Mouse (Mus musculus) gonadal fat pad, adult 2 months (tissue): ENCODE measurements around the gene Psma7. TPM values are rescaled to one million over a fixed set of nuclear protein-coding genes. Genes with fewer than 3 reads are reported as not detected.
A peak's percentile ranks its signal among the peaks of the same experiment; 100 is the strongest.

ENCODE experiments used
- DNase-seq: peaks from one replicate; pipeline ENCODE4 v3.0.0-alpha.2; 2012; ENCODE audit warnings: low read depth
- polyA plus RNA-seq: library from polyadenylated mRNA; depleted of rRNA; stranded (reverse); fragments of >200 nt; gene quantifications from 2 replicates; pipeline ENCODE4 v1.2.3, GENCODE M21; 2012; rRNA removed

Gene Psma7
- 231 and 271 TPM in 2 replicates for polyA plus RNA-seq

DNA sequence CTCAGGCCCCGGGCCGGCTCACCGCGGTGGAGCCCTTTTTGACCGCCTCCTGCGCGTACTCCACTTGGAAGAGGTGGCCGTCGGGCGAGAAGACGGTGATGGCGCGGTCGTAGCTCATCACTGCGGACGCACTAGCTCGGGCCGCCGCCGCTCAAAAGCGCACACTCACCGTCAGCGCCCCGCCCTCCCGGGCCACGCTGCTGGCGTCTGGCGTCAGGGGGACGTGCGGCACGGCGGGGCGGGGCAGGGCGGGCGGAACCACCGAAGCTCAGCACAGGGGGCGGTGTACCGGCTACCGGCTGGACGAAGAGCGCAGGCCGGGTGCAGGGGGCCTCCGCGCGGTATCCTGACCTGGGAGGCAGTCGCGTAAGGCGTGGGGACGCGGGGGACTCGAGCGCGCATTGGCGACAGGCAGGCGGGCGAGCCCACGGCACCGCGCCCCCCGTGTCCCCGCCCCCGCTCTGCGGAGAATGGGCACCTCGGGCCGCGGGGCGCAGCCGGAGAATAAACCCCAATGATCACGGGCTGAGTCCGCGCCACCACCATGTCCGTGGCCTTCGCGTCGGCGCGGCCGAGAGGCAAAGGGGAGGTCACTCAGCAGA lies at the start of gene Psma7, which contains the start of gene Ss18l1:
Gene Psma7, minus strand, starts transcription at position 178 of the 602 bp plus-strand sequence.
Gene Ss18l1, plus strand, starts transcription at position 254 of the 602 bp plus-strand sequence.
- DNase-seq: no peak

DNA sequence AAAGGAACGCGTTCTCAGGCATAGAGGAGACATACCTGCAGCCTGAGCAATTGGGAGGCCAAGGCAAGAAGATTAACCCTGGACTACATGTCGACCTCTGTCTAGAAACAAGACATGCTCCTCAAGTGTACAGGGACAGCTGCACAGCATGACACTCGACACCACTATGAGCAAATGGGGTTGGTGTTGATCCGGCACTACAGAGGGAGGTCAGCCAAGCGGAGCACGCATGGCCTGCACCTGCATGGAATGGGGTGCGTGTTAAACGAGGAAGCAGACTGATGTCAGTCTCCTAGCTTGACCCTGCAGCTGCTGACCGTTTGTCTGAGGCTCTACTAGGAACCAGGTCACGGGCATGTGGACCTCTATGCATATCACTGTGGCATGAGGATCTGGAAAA lies 48.1 kb upstream of the Psma7 start:
- DNase-seq: no peak

DNA sequence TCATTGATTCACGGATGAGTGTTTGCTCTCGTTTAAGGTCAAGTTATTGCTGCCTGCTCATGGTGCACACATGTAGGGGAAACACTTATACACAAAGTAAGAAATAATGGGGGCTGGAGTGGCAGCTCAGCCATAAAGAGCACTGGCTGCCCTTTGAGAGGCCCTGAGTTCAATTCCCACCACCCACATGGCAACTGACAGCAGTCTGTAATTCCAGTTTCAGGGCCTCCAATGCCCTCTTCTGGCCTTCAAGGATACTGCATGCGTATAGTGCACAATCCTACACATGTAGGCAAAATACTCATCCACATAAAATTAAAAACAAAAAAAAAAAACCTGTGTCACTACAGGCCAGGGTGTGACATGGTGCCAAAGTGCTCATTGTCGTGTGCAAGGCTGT lies 45.2 kb upstream of the Psma7 start:
- DNase-seq: no peak

DNA sequence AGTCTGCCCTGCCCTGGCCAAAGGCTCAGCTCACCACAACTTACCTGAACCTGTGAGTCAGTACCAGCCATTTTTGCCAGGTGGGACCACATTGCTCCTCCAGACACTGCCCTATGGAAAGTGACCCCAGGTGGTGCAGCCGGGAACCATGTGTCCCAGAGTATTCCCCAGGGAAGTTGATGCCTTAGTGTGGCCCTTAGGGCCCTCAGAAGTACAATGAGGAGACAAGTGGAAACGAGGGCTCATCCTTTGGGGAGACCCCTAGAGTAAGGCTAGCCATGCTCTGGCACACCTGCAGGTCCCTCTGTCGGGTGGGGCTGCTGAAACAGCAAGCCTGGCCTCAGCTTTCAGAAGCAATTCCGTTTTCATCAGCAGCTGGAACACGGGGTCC lies 44.4 kb upstream of the Psma7 start:
- no peak for DNase-seq

DNA sequence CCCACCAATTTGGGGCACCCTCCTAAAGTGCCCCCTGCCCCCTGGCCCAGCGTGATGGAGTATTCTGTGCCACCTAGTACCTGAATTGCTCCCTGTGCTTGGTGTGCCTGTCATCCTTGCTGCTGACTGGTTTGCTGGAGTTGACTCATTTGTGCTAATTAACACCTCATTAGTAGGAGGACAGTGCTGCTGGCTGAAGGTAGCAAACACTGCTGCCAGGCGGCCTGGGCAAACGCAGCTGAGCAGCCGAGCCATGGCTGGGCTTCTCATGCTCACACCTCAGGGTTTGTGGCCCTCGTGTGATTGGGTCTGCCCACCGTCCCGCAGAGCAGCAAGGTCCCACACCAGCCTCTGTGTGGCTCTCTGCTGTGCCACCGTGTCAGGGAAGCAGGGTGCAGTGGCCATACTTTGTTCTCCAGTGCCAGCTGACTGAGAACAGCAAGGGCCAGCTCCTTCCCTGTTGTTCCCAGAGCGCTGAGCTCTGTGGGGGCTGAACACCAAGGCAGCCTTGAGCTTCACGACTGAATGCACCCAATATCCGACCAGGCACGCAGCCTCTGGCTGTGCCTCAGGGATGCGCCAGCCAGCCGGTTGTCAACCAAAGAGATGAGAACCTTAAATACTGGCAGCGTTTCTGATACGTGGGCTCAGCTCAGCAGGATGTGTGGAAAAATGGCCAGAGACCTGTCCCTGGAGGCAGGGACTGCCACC lies 43.8 kb upstream of the Psma7 start:
- DNase-seq: no peak

DNA sequence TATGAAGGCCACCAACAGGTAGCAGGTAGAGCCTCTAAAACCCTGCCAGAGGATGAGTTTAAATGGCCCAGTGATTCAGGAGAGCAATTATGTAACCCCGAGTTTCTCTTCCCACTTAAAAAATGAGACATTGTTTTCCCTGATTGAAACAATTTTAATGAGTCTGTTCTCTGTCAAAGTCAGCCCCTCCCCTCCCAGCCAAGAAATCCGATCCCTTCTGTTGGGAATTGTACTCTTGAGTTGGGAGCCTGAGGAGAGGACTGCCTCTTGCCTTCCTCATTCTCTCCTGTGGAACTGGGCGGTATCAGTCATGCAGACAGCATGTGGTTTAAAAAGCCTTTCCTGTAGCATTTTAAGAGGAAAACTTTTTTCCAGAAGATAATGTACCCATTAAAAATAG lies 42.3 kb upstream of the Psma7 start:
- DNase-seq: no peak

DNA sequence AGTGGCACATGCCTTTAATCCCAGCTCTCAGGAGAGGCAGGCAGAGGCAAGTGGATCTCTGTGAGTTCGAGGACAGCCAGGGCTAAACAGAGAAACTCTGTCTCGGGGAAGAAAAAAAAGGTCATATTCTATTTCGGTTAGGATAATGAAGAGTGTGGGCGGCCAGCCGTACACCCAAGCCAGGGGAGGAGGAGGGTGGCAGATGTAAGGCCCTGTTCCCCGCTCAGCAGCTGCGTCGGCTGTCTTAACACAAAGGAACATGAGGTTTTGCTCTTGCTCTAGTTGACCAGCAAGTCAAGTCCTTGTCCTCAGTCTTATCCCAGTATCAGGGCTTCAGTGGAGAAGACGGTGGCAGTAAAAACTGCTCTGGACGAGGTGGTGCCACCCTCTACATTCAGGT lies 40.8 kb upstream of the Psma7 start:
- DNase-seq: no peak

DNA sequence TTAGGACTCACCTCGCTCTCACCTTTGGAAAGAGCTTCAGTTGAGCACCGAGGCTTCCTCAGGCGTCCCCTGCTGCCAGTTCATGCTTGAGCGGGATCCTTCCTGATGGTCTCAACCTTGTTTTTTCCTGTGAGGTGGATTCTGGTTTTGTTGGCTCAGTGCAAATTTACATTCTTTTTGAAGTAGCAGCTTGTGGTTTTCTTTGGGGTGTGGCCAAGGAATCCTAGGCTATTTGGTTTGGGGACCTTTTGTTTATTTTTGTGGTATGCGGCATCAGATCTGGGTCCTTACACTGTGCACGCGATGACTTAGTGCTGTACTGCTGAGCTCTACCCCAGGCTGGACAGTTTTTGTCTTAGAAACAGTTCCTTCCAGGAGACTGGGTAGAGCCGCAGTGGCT lies 38.4 kb upstream of the Psma7 start:
- DNase-seq: no peak

DNA sequence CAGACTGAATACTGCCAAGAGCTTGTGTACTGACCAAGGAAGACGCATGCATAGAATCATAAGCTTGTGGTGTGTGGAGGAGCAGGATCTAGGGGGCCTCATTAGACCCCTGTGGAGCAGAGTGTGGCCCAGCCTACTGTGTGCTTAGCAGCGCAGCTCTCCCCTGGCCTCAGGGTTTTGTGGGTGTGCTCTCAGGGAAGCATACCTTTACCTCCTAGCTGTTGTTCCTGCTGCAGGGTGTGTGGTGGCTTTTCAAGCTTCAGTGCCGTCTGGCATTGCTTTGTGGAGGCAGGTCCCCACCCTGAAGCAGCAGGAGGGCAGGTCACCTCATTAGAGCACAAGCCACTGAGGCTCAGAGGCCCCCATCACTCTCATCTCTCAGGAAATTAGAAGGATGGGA lies 35.4 kb upstream of the Psma7 start:
- DNase-seq: no peak

DNA sequence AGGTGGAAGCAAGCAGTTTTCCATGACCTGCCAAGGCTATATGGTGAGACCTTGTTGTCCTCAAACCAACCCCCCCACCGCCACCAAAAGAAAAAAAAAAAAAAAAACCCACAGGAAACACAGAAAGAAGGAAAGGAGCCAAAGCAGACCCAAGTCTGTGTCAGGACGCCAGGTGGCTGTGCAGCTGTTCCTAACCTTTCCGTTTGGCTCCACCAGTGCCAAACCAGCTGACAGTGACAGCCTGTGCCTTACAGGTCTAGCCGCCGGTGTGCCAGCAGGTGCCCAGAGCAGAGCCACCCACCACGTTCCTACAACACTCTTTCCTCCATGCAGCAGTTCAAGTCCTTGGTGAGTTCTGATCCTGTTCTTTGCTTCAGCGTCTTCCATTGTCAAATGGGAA lies 30.7 kb upstream of the Psma7 start:
- DNase-seq: no peak

DNA sequence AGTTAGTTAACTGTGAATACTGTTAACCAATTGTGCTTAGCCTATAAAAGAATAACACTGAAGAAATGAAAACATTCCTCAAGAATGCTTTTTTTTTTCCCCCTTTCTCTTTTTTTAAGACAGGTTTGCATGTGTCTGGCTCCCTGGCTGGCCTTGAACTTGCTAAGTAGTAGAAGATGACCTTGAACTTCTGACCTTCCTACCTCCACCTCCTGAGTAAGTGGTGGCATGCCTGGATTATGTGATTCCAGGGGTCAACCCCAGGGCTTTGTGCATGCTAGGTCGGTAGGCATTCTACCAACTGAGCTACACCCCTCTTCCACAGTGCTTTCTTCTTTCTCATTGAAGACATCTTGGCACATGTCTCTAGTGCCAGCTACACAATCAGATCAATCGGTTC lies 29.4 kb upstream of the Psma7 start:
- DNase-seq: no peak

DNA sequence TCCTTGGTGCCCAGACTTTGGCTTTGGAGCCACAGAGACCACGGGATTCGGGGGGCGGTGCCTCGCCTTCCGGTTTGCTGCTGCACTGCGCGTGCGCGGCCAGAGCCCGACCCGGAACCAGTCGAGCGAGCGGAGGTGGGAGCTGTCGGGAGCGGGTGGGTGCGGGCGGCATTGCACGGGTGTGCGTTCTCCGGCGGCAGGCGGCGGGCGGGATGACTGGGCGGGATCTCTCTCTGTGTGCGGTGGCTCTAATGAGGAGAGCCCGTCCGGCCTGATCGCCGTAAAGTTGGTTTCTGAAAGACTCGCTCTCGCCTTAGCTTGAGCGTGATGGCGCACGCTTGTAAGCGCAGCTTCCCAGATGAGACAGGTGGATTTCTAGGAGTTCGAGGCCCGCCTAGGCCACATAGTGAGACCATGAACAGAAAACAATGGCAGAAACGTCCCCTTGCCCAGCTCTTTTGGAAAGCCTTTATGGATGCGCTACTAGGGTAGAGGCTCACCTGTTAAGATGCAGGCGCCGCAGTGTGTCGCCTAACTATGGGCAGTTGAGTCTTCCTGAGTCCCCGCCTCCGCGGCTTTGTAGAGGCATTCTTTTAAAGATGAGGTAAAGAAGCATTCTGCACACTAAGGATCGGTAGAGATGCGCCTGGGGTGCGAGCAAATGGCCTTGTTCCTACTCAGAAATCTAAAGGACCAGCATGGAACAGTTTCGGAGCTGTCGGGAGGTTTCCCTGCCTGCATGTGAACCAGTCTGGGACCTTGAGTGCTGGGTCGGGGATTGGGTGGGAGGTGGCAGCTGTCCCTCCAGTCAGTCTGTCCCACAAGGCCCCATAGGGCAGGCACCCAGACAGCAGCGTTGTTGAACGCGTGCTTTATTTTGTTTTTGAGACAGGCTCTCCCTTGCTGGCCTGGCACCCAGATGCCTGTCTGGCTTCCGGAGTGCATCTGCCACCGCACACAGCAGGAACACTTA lies 28.5 kb upstream of the Psma7 start, which contains the start of gene Mtg2:
Gene Mtg2, plus strand, starts transcription at position 108 of the 973 bp plus-strand sequence.
- DNase-seq: peak; percentile 28

DNA sequence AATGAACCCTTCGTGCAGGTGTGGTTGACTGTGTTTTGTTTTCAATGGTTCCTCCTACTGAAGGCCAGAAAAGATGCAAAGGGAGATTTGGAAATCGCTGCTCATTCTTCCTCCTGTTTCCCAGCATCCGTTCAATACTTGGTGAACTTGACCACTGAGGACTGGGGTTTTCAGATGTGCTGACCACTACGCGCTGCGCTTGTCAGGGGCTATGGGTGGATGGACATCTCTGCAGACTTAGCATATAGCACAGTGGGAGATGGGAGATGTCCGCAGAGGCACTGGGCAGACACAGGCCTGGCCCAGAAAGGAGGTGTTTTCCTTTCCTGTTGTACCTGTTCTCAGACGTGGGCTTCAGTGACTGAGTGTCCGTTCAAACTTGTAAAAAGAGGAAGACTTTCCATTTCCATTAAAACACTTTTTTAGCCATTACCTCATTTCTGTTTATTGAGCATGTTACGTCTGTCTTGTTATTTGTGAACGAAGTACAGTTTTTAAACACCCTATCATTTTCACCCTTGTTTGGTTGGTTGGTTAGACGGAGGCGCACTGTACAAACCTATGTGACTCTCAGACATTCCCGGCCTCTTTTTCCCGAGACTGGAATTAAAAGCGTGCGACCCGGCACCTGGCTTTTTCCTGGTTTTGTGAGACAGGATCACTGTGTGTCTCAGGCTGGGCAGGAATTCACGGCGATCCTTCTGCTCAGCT lies 27.7 kb upstream of the Psma7 start:
- DNase-seq: peak; percentile 12

DNA sequence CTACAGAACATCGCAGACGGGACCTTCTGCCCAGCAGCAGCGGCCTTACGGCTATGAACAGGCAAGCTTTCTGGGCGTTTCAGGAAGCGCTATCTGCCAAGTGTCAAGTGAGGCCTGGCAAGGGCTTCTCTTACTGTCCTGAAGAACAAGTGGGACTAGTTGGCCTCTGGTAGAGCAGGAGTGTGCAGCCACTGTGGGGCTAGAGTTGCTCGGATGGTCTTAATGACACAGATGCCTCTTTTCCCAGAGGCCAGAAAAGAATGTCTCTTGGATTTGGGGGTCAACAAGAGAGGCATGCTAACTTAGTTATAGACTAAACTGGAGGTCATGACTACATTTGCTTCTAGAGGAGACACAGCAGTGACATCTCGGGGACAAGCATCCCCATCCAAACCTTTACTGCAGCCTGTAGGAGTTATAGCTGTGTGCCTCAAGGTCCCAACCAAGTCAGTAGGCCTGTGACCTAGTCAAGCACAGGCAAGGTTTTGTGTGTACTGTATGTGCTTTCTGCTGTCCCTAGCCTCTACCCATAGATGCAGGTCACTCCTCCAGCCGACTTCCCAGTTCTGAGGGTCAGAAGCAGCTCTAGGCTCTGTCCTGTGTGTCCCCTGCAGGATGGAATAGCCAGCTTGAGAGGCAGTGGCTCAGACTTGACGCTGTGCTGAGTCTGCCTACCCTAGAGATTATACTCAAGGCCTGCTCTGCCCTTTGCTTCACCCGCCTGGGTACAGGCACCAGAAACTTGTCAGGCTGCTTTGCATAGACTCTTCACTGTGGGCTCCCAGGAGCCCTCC lies 21.3 kb upstream of the Psma7 start:
- no peak for DNase-seq

DNA sequence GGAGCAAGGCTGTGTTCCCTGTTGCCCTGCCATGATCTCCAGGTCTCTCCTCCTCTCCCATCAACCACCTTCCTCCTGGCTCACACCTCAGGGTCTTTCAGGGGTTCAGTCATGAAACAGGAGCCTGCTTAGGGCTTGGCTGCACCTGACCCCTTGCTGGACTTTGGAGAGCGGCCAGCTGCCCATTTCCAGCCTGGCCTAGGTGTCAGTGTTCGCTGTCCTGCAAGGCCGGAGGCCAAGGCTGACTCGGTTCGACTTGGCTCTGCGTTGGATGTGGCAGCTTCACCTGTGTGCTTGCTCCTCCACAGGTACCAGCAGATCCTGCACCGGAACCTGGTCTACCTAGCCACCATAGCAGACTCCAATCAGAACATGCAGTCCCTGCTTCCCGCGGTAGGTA lies 10.8 kb upstream of the Psma7 start:
- DNase-seq: no peak

DNA sequence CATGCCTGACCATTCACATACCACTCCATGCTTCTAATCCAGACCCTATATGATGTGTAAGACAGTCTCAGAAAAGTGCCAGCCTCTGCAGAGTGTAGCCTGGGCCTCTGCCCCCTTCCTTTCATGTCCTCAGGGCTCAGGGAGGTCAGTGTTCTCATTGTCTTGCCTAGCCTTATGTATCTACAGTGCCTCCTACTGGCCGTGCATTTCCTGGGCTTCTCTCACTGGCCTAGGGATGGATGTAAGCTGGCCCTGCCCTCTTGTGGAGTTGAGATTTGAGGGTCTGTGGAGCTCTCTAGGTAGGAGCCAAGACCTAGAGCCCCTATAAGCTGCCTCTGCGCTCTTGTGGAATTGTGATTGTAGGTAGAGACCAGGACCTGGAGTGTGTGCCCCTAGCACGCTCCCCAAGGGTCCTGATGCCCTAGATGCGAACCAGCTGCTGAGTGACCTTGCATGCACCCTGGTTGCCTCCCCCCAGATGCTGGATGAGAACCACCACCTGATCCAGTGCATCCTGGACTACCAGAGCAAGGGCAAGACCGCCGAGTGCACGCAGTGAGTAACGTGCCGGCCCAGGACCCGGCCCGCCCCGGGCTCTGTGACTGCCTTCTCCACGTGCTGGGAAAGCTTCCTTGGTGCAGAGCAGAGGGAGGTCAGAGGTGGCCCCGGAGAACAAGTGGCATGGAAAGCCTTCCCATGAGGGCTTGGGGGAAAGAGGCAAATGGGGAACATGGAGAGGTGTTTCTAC lies 9.9 kb upstream of the Psma7 start:
- no peak for DNase-seq

DNA sequence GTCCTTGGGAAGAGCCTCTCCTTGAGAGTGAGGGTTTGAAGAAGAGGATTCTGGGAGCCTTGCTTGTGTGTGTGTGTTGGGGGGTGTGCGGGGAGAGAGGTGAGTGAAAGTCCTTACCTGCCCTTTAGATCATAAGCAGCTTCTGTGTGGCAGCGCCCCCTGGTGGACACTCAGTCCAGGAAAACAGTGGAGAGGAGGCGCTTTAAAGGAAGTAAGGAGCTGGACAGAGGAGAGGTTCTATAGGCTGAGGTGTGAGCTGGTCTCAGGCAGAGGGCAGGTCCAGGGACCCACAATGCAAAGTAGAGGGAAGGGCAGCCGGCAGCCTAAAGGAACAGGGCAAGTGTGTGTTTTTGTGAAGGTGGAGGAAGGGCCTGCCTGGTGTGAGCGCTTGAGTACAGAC lies 8.8 kb upstream of the Psma7 start:
- DNase-seq: no peak

DNA sequence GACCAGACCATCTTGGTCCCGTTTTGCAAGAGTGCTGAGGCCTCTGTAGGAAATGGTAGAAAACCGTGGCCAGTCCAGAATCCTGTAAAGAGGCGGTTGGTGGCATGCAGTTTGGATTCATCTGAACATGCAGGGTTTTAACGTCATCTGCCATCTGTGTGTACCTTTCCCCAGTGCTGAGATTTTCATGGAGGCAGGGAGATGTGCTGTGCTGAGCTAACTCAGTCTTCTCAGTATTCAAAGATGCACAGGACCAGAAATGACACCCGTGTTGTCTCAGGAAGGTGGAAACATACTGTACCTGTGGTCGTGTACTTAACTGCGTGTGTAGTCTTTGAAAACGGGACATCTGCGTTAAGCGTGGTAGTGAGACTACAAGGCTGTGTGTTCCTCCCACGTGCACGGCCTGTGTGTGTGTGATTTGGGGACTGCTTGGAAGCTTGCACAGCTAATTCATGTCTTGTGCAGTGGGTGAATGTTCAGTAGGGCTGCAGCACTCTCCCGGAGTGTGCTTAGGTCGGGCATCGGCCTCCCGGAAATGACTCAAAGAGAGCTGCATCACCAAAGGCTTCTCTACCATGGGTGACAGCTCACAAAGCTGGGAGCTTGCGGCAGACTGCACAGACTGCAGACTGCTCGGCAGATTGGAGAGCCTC lies 5.9 kb upstream of the Psma7 start:
- DNase-seq: no peak

DNA sequence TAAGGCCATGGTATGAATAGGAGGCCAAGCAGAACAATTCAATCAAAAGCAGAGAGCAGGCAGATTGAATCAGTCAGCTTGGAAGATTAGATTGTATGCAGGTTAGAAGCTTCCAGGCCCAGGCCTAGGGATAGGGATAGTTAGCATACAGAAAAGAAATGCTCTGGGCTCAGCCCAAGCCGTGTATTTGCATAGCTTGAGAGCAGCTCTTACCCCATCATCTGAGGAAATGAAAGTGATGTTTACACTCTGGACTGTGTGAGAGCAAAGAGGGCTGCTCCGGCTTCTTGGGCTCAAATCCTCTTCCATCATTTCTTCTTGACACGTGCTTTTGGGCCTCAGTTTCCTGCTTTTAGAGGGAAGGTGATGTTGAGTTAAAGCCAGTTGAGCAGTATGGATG lies 5.3 kb upstream of the Psma7 start:
- DNase-seq: no peak

DNA sequence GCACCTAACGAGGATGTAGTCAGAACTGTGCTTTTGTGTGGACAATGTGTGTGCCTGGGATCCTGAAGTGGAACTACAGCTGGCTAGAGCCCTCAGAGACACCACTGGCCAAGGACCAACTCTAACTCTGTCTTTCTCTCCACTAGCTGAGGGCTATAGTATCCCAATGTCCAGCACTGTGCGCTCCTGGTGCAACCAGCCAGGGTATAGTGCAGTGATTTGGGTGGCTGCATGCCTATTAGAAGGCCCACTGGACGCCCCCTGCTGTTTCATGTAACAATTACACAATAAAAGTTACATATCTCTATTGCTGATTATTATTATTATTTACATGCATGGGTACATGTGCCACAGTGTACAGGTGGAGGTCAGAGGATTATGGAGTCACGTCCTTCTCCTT lies 3.0 kb upstream of the Psma7 start:
- DNase-seq: no peak
